Mouse (Mus musculus) olfactory bulb, adult 2 months (tissue): ENCODE data around the gene Prl8a2.

Experiments used
- CTCF ChIP-seq: fragments of 200-500 bp; IDR thresholded peaks from 2 replicates; pipeline ENCODE4 v1.5.1; 2012; ENCODE audit warnings: low read depth, mild to moderate bottlenecking, low read length, moderate library complexity; ENCODE audit not compliant: insufficient read depth
- POLR2A ChIP-seq: fragments of 200-500 bp; IDR thresholded peaks from 2 replicates; pipeline ENCODE4 v1.6.1; 2012; ENCODE audit warnings: mild to moderate bottlenecking, low read depth, low read length, moderate library complexity; ENCODE audit not compliant: insufficient read depth

DNA sequence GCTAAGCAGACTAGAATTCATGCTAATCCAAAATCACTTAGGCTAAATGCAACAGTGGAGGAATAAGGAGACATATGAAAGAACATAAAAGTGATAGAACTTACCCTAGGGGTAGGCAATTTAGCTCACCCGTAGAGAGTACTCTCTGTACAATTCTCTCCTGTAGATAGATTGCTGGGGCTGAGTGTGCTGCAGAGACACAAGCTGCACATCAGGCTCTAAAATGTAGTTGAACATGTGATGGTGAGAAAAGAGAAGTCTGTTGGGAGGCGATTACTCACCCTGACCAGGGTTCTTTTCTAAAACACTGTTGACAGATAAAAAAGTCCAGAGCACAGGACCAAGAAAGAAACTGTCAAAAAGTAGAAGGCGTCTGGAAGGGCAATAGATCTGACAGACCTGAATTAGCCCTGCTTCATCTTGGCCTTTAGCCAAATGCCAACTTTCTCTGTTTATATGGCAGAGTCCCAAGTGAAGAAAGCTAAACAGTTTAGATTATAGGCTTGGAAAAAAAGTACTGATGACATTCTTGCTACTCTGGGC is 2.7 kb upstream of the Prl8a2 start:
- no peak for TF ChIP-seq POLR2A
- TF ChIP-seq CTCF, result no peak
